Mouse (Mus musculus): ENCODE data around the gene Frem3. TPM values are rescaled to one million over a fixed set of nuclear protein-coding genes. Genes with fewer than 3 reads are reported as not detected.
"Not testable (repeated sequence)": the region's sequence is repeated elsewhere in the genome, so short reads cannot be mapped to it uniquely, and the experiment has no call there.

The Frem3 gene
- polyA plus RNA-seq, 1 experiment from 2014 or later = not detected

GRCm38 (mm10) chr8:80710670-80711400, 100.0 kb downstream of the Frem3 start:
- 90% methylated on average over 4 of the region's 4 CpGs for WGBS
- H3K9ac ChIP-seq (replicated peaks) = no peak overlapping the region
- no peak for ATAC-seq (ENCODE audit: insufficient number of reproducible peaks, insufficient read depth, low FRiP score, low TSS enrichment, low read depth)

GRCm38 (mm10) chr8:80714461-80714860, 103.6 kb downstream of the Frem3 start:
- Histone ChIP-seq H3K9me3 (peaks cover 5% of the 10 kb centered on the region; the same call in 1 of the 2 replicates), H3K4me1 (replicated peaks) (no peaks in the 10 kb centered on the region), H3K27me3 (no peaks in the 10 kb centered on the region), H3K36me3 (peaks cover 73% of the 10 kb centered on the region), H3K4me3 (replicated peaks) (no peak overlapping the region), H3K9ac (replicated peaks) (no peak overlapping the region), H3K27ac (no peak overlapping the region), H3K4me2 (no peak overlapping the region)
- 97% methylated on average over 1 of the region's 1 CpGs for WGBS
- no peak for ATAC-seq (ENCODE audit: insufficient number of reproducible peaks, insufficient read depth, low FRiP score, low TSS enrichment, low read depth)

More at GRCm38 (mm10) chr8:80710670-80711400, 100.0 kb downstream of the Frem3 start:
- Histone ChIP-seq H3K9me3 (peaks cover 5% of the 10 kb centered on the region; the same call in 1 of the 2 replicates), H3K4me3 (replicated peaks) (no peak overlapping the region), H3K27ac (no peak overlapping the region), H3K4me2 (no peak overlapping the region), H3K36me3 (peaks cover 78% of the 10 kb centered on the region), H3K4me1 (replicated peaks) (no peaks in the 10 kb centered on the region), H3K27me3 (no peaks in the 10 kb centered on the region)

GRCm38 (mm10) chr8:80732326-80732725, 121.4 kb downstream of the Frem3 start:
- no peaks in the 10 kb centered on the region; the same call in 1 of the 2 replicates for H3K4me1 ChIP-seq (replicated peaks)
- H3K9ac ChIP-seq (replicated peaks) = no peak overlapping the region
- peaks cover 70% of the 10 kb centered on the region for H3K36me3 ChIP-seq
- H3K27me3 ChIP-seq = no peaks in the 10 kb centered on the region
- ATAC-seq (ENCODE audit: insufficient number of reproducible peaks, insufficient read depth, low FRiP score, low TSS enrichment, low read depth) = no peak
- no peak overlapping the region for H3K4me3 ChIP-seq (replicated peaks)
- H3K4me2 ChIP-seq = no peak overlapping the region
- no peaks in the 10 kb centered on the region for H3K9me3 ChIP-seq
- H3K27ac ChIP-seq = no peak overlapping the region

GRCm38 (mm10) chr8:80738046-80738387, 127.1 kb downstream of the Frem3 start:
- WGBS = 1% methylated on average over 5 of the region's 5 CpGs
- Histone ChIP-seq H3K4me2 (peak overlapping the region; percentile 89), H3K4me1 (replicated peaks) (peaks cover 7% of the 10 kb centered on the region), H3K27ac (peak overlapping the region; percentile 99), H3K9ac (replicated peaks) (peak overlapping the region; percentile 94), H3K27me3 (no peaks in the 10 kb centered on the region), H3K36me3 (peaks cover 29% of the 10 kb centered on the region), H3K9me3 (no peaks in the 10 kb centered on the region), H3K4me3 (replicated peaks) (peak overlapping the region; percentile 87)
- ATAC-seq (ENCODE audit: insufficient number of reproducible peaks, insufficient read depth, low FRiP score, low TSS enrichment, low read depth) = no peak

- WGBS = under 1% methylated on average over 82 of the region's 84 CpGs
- Histone ChIP-seq H3K9ac (replicated peaks) (peak overlapping the region; percentile 94), H3K36me3 (peaks cover 25% of the 10 kb centered on the region), H3K4me2 (peak overlapping the region; percentile 89), H3K9me3 (no peaks in the 10 kb centered on the region), H3K27ac (peak overlapping the region; percentile 99), H3K4me3 (replicated peaks) (peak overlapping the region; percentile 87), H3K27me3 (no peaks in the 10 kb centered on the region), H3K4me1 (replicated peaks) (peaks cover 7% of the 10 kb centered on the region)
- peak; percentile 60; the same call in 1 of the 2 replicates for ATAC-seq (ENCODE audit: insufficient number of reproducible peaks, insufficient read depth, low FRiP score, low TSS enrichment, low read depth)
Measured at GRCm38 (mm10) chr8:80738388-80739154, 127.7 kb downstream of the Frem3 start.

GRCm38 (mm10) chr8:80739155-80739924, 128.5 kb downstream of the Frem3 start, which contains the start of gene Smarca5:
Smarca5 (minus strand) TSS chr8:80739497.
- peak within 1 kb of the TSS; percentile 87 for H3K4me3 ChIP-seq (replicated peaks)
- H3K4me1 ChIP-seq (replicated peaks); H3K27me3 ChIP-seq; H3K9me3 ChIP-seq: not testable (repeated sequence)
- H3K36me3 ChIP-seq = peaks cover 18% of the 10 kb centered on the region
- H3K27ac ChIP-seq = peak within 1 kb of the TSS; percentile 99
- 2% methylated on average over 89 of the region's 91 CpGs for WGBS
- peak within 1 kb of the TSS; percentile 89 for H3K4me2 ChIP-seq
- ATAC-seq (ENCODE audit: insufficient number of reproducible peaks, insufficient read depth, low FRiP score, low TSS enrichment, low read depth) = peak; percentile 96
- peak within 1 kb of the TSS; percentile 94 for H3K9ac ChIP-seq (replicated peaks)

- Histone ChIP-seq H3K9me3 (no peaks in the 10 kb centered on the region), H3K4me2 (peak overlapping the region; percentile 54), H3K4me3 (replicated peaks) (peak overlapping the region; percentile 87), H3K36me3 (peaks cover 12% of the 10 kb centered on the region), H3K4me1 (replicated peaks) (peaks cover 7% of the 10 kb centered on the region), H3K27me3 (no peaks in the 10 kb centered on the region), H3K27ac (peak overlapping the region; percentile 99), H3K9ac (replicated peaks) (peak overlapping the region; percentile 57; the same call in 1 of the 2 replicates)
- 20% methylated on average over 14 of the region's 14 CpGs for WGBS
- ATAC-seq (ENCODE audit: insufficient number of reproducible peaks, insufficient read depth, low FRiP score, low TSS enrichment, low read depth) = peak; percentile 50; the same call in 1 of the 2 replicates
Measured at GRCm38 (mm10) chr8:80739932-80740331, 129.1 kb downstream of the Frem3 start.

Other genes with a start within 250 kb of the Frem3 start
- 4.9 and 5.0 TPM in 2 replicates for gene Gypa, start 117.3 kb upstream of the Frem3 start, polyA plus RNA-seq (2016; fragmentation: Nextera tagmentation; extraction: Ambion mirVana)
- gene Smarca5, start 128.4 kb downstream of the Frem3 start, polyA plus RNA-seq (2016; fragmentation: Nextera tagmentation; extraction: Ambion mirVana) = 130 and 135 TPM in 2 replicates

Data from limb, embryonic 12.5 days (tissue).